Mouse (Mus musculus) brain, embryonic 14.5 days (tissue): ENCODE measurements around the gene Gm20765.
"Not testable (repeated sequence)": the region's sequence is repeated elsewhere in the genome, so short reads cannot be mapped to it uniquely, and the experiment has no call there.

ENCODE experiments used
- CTCF ChIP-seq: fragments of 200-500 bp; IDR thresholded peaks from 2 replicates; pipeline ENCODE4 v1.5.1; 2012; ENCODE audit warnings: inconsistent platforms, mild to moderate bottlenecking, moderate library complexity, borderline replicate concordance; ENCODE audit not compliant: insufficient read depth, insufficient read length; ENCODE audit errors: extremely low read depth
- POLR2A ChIP-seq: fragments of 200-500 bp; IDR thresholded peaks from 2 replicates; pipeline ENCODE4 v1.6.1; 2012; ENCODE audit warnings: mild to moderate bottlenecking, inconsistent platforms, borderline replicate concordance; ENCODE audit not compliant: poor library complexity, insufficient read depth, insufficient read length, severe bottlenecking; ENCODE audit errors: extremely low read depth

GRCm38 (mm10) chr10:104176724-104177123 lies 8.6 kb upstream of the Gm20765 start, which contains the start of gene Gm21312:
- not testable (repeated sequence) for TF ChIP-seq POLR2A, CTCF
